Mouse (Mus musculus) lung, postnatal 0 days (tissue): ENCODE measurements around the gene Acot3. TPM values are rescaled to one million over a fixed set of nuclear protein-coding genes. Genes with fewer than 3 reads are reported as not detected.
A peak's percentile ranks its signal among the peaks of the same experiment; 100 is the strongest.
"Not testable (repeated sequence)": the region's sequence is repeated elsewhere in the genome, so short reads cannot be mapped to it uniquely, and the experiment has no call there.

Experiments
- ATAC-seq: fragments of 200-750 bp; cut with Nextera tagmentation; 2 replicates; pipeline ENCODE4 v1.8.0; 2017; ENCODE audit warnings: moderate library complexity
- DNase-seq: peaks from one replicate; pipeline ENCODE4 v3.0.0-alpha.2; 2016; ENCODE audit warnings: low spot score
- H3K27ac ChIP-seq: fragments of 300-500 bp; sonication (generic); 2 replicates; pipeline ENCODE4 v1.5.1; 2014; ENCODE audit warnings: antibody characterized with exemption, mild to moderate bottlenecking, low read length, mixed read lengths
- H3K27me3 ChIP-seq: fragments of 300-500 bp; sonication (generic); replicated peaks from 2 replicates; pipeline ENCODE4 v1.6.1; 2014; ENCODE audit warnings: low read length, mixed read lengths; ENCODE audit not compliant: insufficient read depth
- H3K36me3 ChIP-seq: fragments of 300-500 bp; sonication (generic); 2 replicates; pipeline ENCODE4 v1.6.1; 2014; ENCODE audit warnings: low read length, mixed read lengths; ENCODE audit not compliant: insufficient read depth
- H3K4me1 ChIP-seq: fragments of 300-500 bp; sonication (generic); 2 replicates; pipeline ENCODE4 v1.6.1; 2014; ENCODE audit warnings: antibody characterized with exemption, low read depth, low read length, mixed read lengths; ENCODE audit not compliant: insufficient read depth
- H3K4me2 ChIP-seq: fragments of 300-500 bp; sonication (generic); replicated peaks from 2 replicates; pipeline ENCODE4 v1.6.1; 2014; ENCODE audit warnings: low read depth, mild to moderate bottlenecking, low read length, moderate library complexity, mixed read lengths
- H3K4me3 ChIP-seq: fragments of 300-500 bp; sonication (generic); 2 replicates; pipeline ENCODE4 v1.5.1; 2014; ENCODE audit warnings: low read depth, low read length
- H3K9ac ChIP-seq: fragments of 300-500 bp; sonication (generic); replicated peaks from 2 replicates; pipeline ENCODE4 v1.6.1; 2014; ENCODE audit warnings: low read depth, mild to moderate bottlenecking
- H3K9me3 ChIP-seq: fragments of 300-500 bp; sonication (generic); 2 replicates; pipeline ENCODE4 v1.6.1; 2016; ENCODE audit warnings: low read length, mixed read lengths
- CTCF ChIP-seq: IDR thresholded peaks from 2 replicates; pipeline ENCODE4 v1.5.1; 2016; ENCODE audit warnings: antibody characterized with exemption, mild to moderate bottlenecking
- EP300 ChIP-seq: IDR thresholded peaks from 2 replicates; pipeline ENCODE4 v1.6.1; 2016; ENCODE audit warnings: antibody characterized with exemption, mild to moderate bottlenecking, control low read depth
- WGBS: fragments of 180-500 bp; shearing (Covaris S2); extraction: QIAGEN DNeasy Blood & Tissue Kit; methylation state at CpG from one replicate; pipeline ENCODE4 v1.1.7; 2014; 5-methylcytosine and 5-hydroxymethylcytosine counted together
- polyA plus RNA-seq: library from polyadenylated mRNA; unstranded; fragments of >200 nt; fragmentation: Nextera tagmentation; extraction: Ambion mirVana; gene quantifications from 2 replicates; pipeline ENCODE4 v1.2.1, GENCODE M21; 2015

Acot3 gene
- polyA plus RNA-seq, 1 experiment from 2014 or later = not detected

- ATAC-seq = no peak
- Histone ChIP-seq H3K4me3 (no peak overlapping the region), H3K4me1 (0 out of 2 replicates have a peak, but pooled peaks cover 3% of the 10 kb centered on the region), H3K27ac (no peak overlapping the region), H3K9ac (no peak overlapping the region), H3K27me3 (no peaks in the 10 kb centered on the region), H3K36me3 (no peaks in the 10 kb centered on the region), H3K4me2 (no peak overlapping the region), H3K9me3 (no peaks in the 10 kb centered on the region)
- WGBS = 70% methylated on average over 5 of the region's 5 CpGs
- no peak for DNase-seq
- TF ChIP-seq EP300 (no peak), CTCF (no peak)
Observed at GRCm38 (mm10) chr12:84042248-84042647, 9.7 kb upstream of the Acot3 start.

GRCm38 (mm10) chr12:84044045-84044444, 7.9 kb upstream of the Acot3 start:
- ATAC-seq (no peak), DNase-seq (no peak)
- Histone ChIP-seq H3K27me3 (no peaks in the 10 kb centered on the region), H3K4me3 (no peak overlapping the region), H3K36me3 (no peaks in the 10 kb centered on the region), H3K4me1 (no peaks in the 10 kb centered on the region), H3K4me2 (no peak overlapping the region), H3K9me3 (no peaks in the 10 kb centered on the region), H3K27ac (no peak overlapping the region), H3K9ac (no peak overlapping the region)
- TF ChIP-seq EP300 (no peak), CTCF (no peak)
- WGBS = 65% methylated on average over 2 of the region's 2 CpGs

GRCm38 (mm10) chr12:84046906-84047305, 5.0 kb upstream of the Acot3 start:
- H3K27me3 ChIP-seq = no peaks in the 10 kb centered on the region
- TF ChIP-seq EP300 = no peak
- no peak for TF ChIP-seq CTCF
- no peak overlapping the region for H3K4me2 ChIP-seq
- H3K36me3 ChIP-seq = no peaks in the 10 kb centered on the region
- no peak overlapping the region for H3K4me3 ChIP-seq
- WGBS = 97% methylated on average over 1 of the region's 1 CpGs
- no peak overlapping the region for H3K27ac ChIP-seq
- H3K9ac ChIP-seq = no peak overlapping the region
- DNase-seq (no peak), ATAC-seq (no peak)
- no peaks in the 10 kb centered on the region for H3K4me1 ChIP-seq
- H3K9me3 ChIP-seq = no peaks in the 10 kb centered on the region

GRCm38 (mm10) chr12:84050744-84051143, 1.2 kb upstream of the Acot3 start:
- H3K4me1 ChIP-seq, H3K36me3 ChIP-seq, H3K9ac ChIP-seq, DNase-seq, H3K4me3 ChIP-seq, H3K27me3 ChIP-seq, ATAC-seq, H3K4me2 ChIP-seq, H3K27ac ChIP-seq, H3K9me3 ChIP-seq: not testable (repeated sequence)
- WGBS = 70% methylated on average over 5 of the region's 5 CpGs

- DNase-seq (no peak), ATAC-seq (no peak)
- WGBS = 84% methylated on average over 7 of the region's 7 CpGs
- H3K9ac ChIP-seq = no peak overlapping the region
- 0 out of 2 replicates have a peak, but pooled peaks cover 6% of the 10 kb centered on the region for H3K27me3 ChIP-seq
- H3K4me1 ChIP-seq = no peaks in the 10 kb centered on the region
- TF ChIP-seq EP300 = no peak
- TF ChIP-seq CTCF = no peak
- no peak overlapping the region for H3K4me2 ChIP-seq
- no peaks in the 10 kb centered on the region for H3K9me3 ChIP-seq
- H3K27ac ChIP-seq = no peak overlapping the region
- no peak overlapping the region for H3K4me3 ChIP-seq
- no peaks in the 10 kb centered on the region for H3K36me3 ChIP-seq
Observed at GRCm38 (mm10) chr12:84052609-84053008, 665 bp downstream of the Acot3 start.

GRCm38 (mm10) chr12:84053173-84053572, 1.2 kb downstream of the Acot3 start:
- Histone ChIP-seq H3K9ac (no peak overlapping the region), H3K4me1 (no peaks in the 10 kb centered on the region), H3K27me3 (0 out of 2 replicates have a peak, but pooled peaks cover 6% of the 10 kb centered on the region), H3K27ac (no peak overlapping the region), H3K36me3 (no peaks in the 10 kb centered on the region), H3K4me2 (peak overlapping the region; percentile 62), H3K9me3 (no peaks in the 10 kb centered on the region), H3K4me3 (peak overlapping the region; percentile 30; the same call in 1 of the 2 replicates)
- WGBS = 6% methylated on average over 14 of the region's 16 CpGs
- no peak for ATAC-seq
- no peak for TF ChIP-seq CTCF
- TF ChIP-seq EP300 = no peak
- no peak for DNase-seq
